8 mouse cellular contexts compared by ENCODE assay signal in genomic region chr3:86546471-86547250, GRCm38 (mm10). TPM values are rescaled to one million over a fixed set of nuclear protein-coding genes. Genes with fewer than 3 reads are reported as not detected.
A peak's percentile ranks its signal among the peaks of the same experiment; 100 is the strongest.
DNase-seq lines count a peak whose midpoint lies in the region; ATAC-seq and TF ChIP-seq lines count a peak whose summit lies in the region.

No protein-coding gene starts in this region.

- peak overlapping the region; percentile 26 for H3K4me3 ChIP-seq in forebrain, embryonic 14.5 days (ENCODE audit: low read depth, low read length)
- peak overlapping the region; percentile 54 for H3K4me3 ChIP-seq in layer of hippocampus, adult 2 months

- peaks cover 12% of the 10 kb centered on the region for H3K4me1 ChIP-seq in forebrain, embryonic 14.5 days (ENCODE audit: control insufficient read depth, insufficient read depth, low read length)

- no peaks in the 10 kb centered on the region for H3K9me3 ChIP-seq in forebrain, embryonic 14.5 days (replicated peaks; ENCODE audit: control insufficient read depth, low read length)

- peak; percentile 38 for ATAC-seq in forebrain, embryonic 14.5 days

- DNase-seq in MN1 (ENCODE audit: low spot score), result peak; percentile 76
- DNase-seq in cerebellum, adult 11-12 months, result peak; percentile 53
- DNase-seq in forebrain, embryonic 14.5 days (ENCODE audit: low spot score), result peak; percentile 48
- DNase-seq in heart, postnatal 4 days, result peak; percentile 59
- peak in 1 of 2 experiments; percentile 16 for DNase-seq in layer of hippocampus, adult 2 months (ENCODE audit: low spot score in 2 of 2)
- peak; percentile 35 for DNase-seq in lung, postnatal 10 days
- DNase-seq in retina, postnatal 1 day, result peak; percentile 71
- DNase-seq in thymus, postnatal 4 days, result peak; percentile 64

- H3K4me2 ChIP-seq in forebrain, embryonic 14.5 days (ENCODE audit: low read length), result peak overlapping the region; percentile 50

- TF ChIP-seq CTCF in layer of hippocampus, adult 2 months (conservative IDR thresholded peaks at IDR 0.05), result peak; percentile 22; the same call in 1 of the 2 replicates

- peak overlapping the region; percentile 45 for H3K9ac ChIP-seq in forebrain, embryonic 14.5 days (ENCODE audit: low read length)

- no peak overlapping the region; the same call in 1 of the 2 replicates for H3K27ac ChIP-seq in forebrain, embryonic 14.5 days (ENCODE audit: low read depth, low read length)
- no peak overlapping the region for H3K27ac ChIP-seq in layer of hippocampus, adult 2 months

- WGBS in forebrain, embryonic 14.5 days, result under 1% methylated on average over 45 of the region's 45 CpGs

- H3K36me3 ChIP-seq in forebrain, embryonic 14.5 days (ENCODE audit: control insufficient read depth, insufficient read depth, low read length), result no peaks in the 10 kb centered on the region

- peaks cover 66% of the 10 kb centered on the region for H3K27me3 ChIP-seq in forebrain, embryonic 14.5 days (replicated peaks; ENCODE audit: control insufficient read depth, insufficient read depth, low read length)

RNA-seq across cellular contexts. Expression of gene Mab21l2, which starts 1.8 kb away (rescaled TPM):
- polyA plus RNA-seq in forebrain, embryonic 14.5 days (2014; fragmentation: Nextera tagmentation; extraction: Ambion mirVana), result 2.9 and 3.0 TPM in 2 replicates
- under 1 TPM in 1 of 2 experiments, not detected in 1; 0.32 TPM for total RNA-seq in heart, postnatal 4 days (2021)
- not detected for total RNA-seq in layer of hippocampus, adult 2 months (2021)
